Mouse (Mus musculus): ENCODE measurements around the gene Abcf2. TPM values are rescaled to one million over a fixed set of nuclear protein-coding genes. Genes with fewer than 3 reads are reported as not detected.

The Abcf2 gene
- polyA plus RNA-seq, 1 experiment from 2014 or later, result 177 TPM

DNA sequence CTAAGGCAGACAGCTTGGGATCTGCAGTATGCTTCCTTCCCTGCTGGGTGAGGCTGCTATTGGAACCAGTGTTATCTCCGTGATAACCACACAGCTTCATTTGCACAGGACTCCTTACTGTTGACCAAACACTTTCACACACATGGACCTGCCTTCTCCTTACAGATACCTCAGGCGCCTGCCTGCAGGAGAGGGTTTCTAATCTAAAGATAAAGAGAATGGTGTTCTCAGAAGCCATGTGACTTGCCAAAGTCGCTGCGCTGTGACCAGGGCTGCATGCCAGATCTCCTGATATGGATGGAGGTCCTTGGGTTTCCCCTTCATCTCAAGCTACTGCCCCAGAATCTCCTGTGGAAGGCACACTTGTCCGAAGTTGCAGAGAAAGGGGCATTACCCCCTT, 32.1 kb upstream of the Abcf2 start:
- Histone ChIP-seq H3K4me1 (peaks cover 40% of the 10 kb centered on the region), H3K27me3 (ENCODE audit: low read depth, poor library complexity, severe bottlenecking) (peaks cover 26% of the 10 kb centered on the region), H3K9me3 (replicated peaks) (no peaks in the 10 kb centered on the region), H3K4me3 (no peak overlapping the region), H3K27ac (no peak overlapping the region), H3K36me3 (no peaks in the 10 kb centered on the region)
- WGBS, result 30% methylated on average over 5 of the region's 5 CpGs
- DNase-seq (ENCODE audit: low spot score), result no peak

GRCm38 (mm10) chr5:24605980-24606665, 28.9 kb upstream of the Abcf2 start:
- H3K4me3 ChIP-seq, result peak overlapping the region; percentile 60
- 26% methylated on average over 14 of the region's 14 CpGs for WGBS
- peaks cover 29% of the 10 kb centered on the region for H3K27me3 ChIP-seq (ENCODE audit: low read depth, poor library complexity, severe bottlenecking)
- peak overlapping the region; percentile 97 for H3K27ac ChIP-seq
- H3K36me3 ChIP-seq, result no peaks in the 10 kb centered on the region
- H3K4me1 ChIP-seq, result peaks cover 60% of the 10 kb centered on the region
- no peaks in the 10 kb centered on the region for H3K9me3 ChIP-seq (replicated peaks)
- no peak for DNase-seq (ENCODE audit: low spot score)

- H3K27ac ChIP-seq, result peak overlapping the region; percentile 97
- no peaks in the 10 kb centered on the region for H3K36me3 ChIP-seq
- H3K27me3 ChIP-seq (ENCODE audit: low read depth, poor library complexity, severe bottlenecking), result peaks cover 36% of the 10 kb centered on the region
- peaks cover 67% of the 10 kb centered on the region for H3K4me1 ChIP-seq
- peak overlapping the region; percentile 60 for H3K4me3 ChIP-seq
- DNase-seq (ENCODE audit: low spot score), result no peak
- H3K9me3 ChIP-seq (replicated peaks), result no peaks in the 10 kb centered on the region
- WGBS, result 10% methylated on average over 6 of the region's 6 CpGs
These were observed 28.2 kb upstream of the Abcf2 start for GRCm38 (mm10) chr5:24605321-24605979.

GRCm38 (mm10) chr5:24604656-24605100, 27.4 kb upstream of the Abcf2 start:
- Histone ChIP-seq H3K4me1 (peaks cover 71% of the 10 kb centered on the region), H3K27me3 (ENCODE audit: low read depth, poor library complexity, severe bottlenecking) (peaks cover 42% of the 10 kb centered on the region), H3K27ac (peak overlapping the region; percentile 97), H3K9me3 (replicated peaks) (no peaks in the 10 kb centered on the region), H3K36me3 (no peaks in the 10 kb centered on the region), H3K4me3 (peak overlapping the region; percentile 60)
- under 1% methylated on average over 46 of the region's 46 CpGs for WGBS
- peak; percentile 95 for DNase-seq (ENCODE audit: low spot score)

DNA sequence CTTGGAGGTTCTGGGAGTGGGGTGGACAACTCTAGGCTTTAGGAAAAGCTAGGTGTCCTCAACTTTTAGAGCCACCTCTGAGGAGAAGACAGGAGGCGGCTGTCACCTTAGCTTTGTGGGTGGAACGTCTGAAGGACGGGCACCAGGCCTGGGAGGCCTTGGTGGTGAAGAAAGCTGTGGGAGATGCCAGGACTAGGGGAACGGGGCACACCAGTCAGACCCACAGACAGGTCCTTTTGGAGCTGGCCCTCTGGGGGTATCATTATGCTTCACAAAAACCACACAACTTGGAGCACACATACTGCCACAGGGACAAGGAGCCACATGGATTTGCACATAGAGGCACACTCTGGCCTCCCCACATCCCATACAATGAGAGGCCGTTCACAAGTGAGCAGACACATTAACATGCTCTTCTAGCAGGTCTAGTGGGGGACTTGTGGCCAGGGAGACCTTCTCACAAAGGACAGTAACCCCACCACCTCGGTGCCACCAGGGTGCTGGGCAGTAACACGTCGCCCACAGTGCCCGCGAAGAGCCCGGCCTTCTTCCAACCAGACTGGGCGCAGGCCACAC, 26.9 kb upstream of the Abcf2 start:
- 22% methylated on average over 12 of the region's 12 CpGs for WGBS
- H3K4me3 ChIP-seq, result peak overlapping the region; percentile 60
- no peaks in the 10 kb centered on the region for H3K9me3 ChIP-seq (replicated peaks)
- H3K36me3 ChIP-seq, result no peaks in the 10 kb centered on the region
- peaks cover 76% of the 10 kb centered on the region for H3K4me1 ChIP-seq
- H3K27ac ChIP-seq, result peak overlapping the region; percentile 97
- no peak for DNase-seq (ENCODE audit: low spot score)
- H3K27me3 ChIP-seq (ENCODE audit: low read depth, poor library complexity, severe bottlenecking), result peaks cover 42% of the 10 kb centered on the region

DNA sequence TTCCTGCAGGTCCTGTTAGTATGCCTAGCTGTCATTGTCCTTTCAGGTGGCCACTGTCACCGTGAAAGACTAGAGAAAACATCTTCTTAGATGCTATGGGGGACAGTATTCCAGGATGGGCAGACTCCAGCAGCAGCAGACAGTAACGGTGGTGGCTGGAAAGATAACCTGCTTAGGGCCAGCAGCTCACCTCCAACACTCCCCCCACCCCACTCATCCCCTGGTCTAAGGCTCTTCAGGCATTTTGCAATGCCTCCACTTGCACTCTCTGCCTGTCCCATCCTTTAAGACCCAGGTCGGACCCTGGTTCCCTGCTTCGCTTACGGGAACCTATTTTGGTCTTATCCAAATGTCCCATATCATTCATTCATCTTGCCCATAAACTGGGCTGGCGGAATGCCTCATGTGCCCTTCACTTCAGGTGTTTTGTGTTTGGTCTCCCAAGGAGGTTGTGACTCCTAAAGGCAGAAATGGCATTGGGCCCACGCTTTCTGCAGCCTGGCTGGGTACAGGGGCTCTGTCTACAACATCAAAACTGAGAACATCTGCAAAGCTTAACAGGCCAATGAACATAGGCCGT, 26.3 kb upstream of the Abcf2 start:
- Histone ChIP-seq H3K36me3 (no peaks in the 10 kb centered on the region), H3K27ac (peak overlapping the region; percentile 97), H3K9me3 (replicated peaks) (no peaks in the 10 kb centered on the region), H3K4me1 (peaks cover 82% of the 10 kb centered on the region), H3K4me3 (peak overlapping the region; percentile 65), H3K27me3 (ENCODE audit: low read depth, poor library complexity, severe bottlenecking) (peaks cover 42% of the 10 kb centered on the region)
- WGBS, result 52% methylated on average over 8 of the region's 8 CpGs
- no peak for DNase-seq (ENCODE audit: low spot score)

DNA sequence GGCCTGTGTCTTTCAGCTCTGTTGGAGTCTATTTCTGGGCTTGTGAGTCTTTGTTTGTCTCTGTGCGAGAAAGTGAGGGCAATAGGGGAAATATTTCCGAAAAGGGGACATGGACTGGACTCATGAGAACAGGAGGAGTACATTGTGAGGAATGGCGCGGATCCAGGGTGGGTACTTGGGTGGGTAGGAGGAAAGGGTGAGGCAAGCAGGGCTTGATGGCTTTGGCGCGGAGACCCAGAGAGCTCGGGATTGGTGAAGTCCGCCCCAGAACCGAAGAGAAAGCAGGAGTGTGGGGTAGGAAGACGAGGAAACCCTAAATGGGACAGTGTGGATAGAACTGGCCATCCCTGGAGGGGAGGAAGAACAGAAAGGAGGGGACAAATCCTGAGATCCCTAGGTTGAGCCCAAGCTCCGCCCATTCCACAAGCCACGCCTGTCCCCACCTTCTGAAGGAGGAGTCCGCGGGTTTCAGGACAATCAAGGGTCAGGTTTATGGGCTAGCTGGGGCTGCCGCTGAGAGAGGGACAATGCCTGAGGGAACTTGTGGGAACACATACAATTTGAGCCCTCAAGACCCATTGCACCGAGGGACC, 25.6 kb upstream of the Abcf2 start:
- H3K27ac ChIP-seq, result peak overlapping the region; percentile 97
- DNase-seq (ENCODE audit: low spot score), result peak; percentile 79
- no peaks in the 10 kb centered on the region for H3K9me3 ChIP-seq (replicated peaks)
- H3K36me3 ChIP-seq, result no peaks in the 10 kb centered on the region
- H3K4me3 ChIP-seq, result peak overlapping the region; percentile 65
- H3K4me1 ChIP-seq, result peaks cover 89% of the 10 kb centered on the region
- peaks cover 42% of the 10 kb centered on the region for H3K27me3 ChIP-seq (ENCODE audit: low read depth, poor library complexity, severe bottlenecking)
- WGBS, result 1% methylated on average over 16 of the region's 16 CpGs

DNA sequence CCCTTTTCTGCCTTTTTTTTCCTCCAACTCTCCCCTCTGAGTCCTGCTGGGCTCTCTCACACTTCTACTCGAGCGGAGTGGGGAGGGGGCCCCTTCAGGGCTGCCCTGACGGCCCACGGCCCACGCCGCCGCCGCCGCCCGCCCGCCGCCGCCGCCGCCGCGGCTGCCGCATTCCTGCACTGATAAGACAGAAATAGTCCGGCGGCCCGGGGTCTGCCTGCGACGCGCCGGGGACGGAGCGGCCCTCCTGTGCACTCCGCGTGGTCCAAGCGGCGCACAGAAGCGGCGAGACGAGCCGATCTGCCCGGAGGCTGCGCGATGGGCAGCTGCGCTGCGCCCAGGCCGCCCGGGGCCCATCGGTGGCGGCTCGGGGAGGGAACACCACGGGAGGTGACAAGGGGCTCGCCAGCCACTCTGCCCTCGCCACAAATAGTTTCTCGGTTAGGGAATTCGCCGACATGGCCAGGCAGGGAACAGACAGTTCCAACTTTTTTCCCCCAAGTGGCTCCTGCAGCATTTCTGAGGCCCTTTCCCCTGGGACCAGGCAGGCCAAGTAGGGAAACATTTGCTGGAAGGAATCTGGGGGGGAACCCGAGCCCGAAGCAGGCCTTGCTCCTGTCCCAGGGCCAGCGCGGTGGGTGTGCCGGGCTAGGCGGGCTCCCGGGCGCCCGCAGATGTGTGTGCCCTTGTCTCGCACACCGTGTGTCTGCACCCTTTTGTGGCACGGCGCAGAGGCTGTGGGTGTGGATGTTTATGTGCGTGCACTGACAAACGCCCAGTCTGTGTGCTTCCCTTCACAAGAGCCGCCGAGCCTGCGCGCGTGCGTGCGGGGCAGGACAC, 24.9 kb upstream of the Abcf2 start:
- under 1% methylated on average over 73 of the region's 73 CpGs for WGBS
- H3K4me1 ChIP-seq, result peaks cover 94% of the 10 kb centered on the region
- H3K36me3 ChIP-seq, result no peaks in the 10 kb centered on the region
- H3K9me3 ChIP-seq (replicated peaks), result no peaks in the 10 kb centered on the region
- H3K27ac ChIP-seq, result peak overlapping the region; percentile 97
- H3K27me3 ChIP-seq (ENCODE audit: low read depth, poor library complexity, severe bottlenecking), result peaks cover 40% of the 10 kb centered on the region
- DNase-seq (ENCODE audit: low spot score), result peak; percentile 84
- peak overlapping the region; percentile 65 for H3K4me3 ChIP-seq

- peaks cover 47% of the 10 kb centered on the region for H3K27me3 ChIP-seq (ENCODE audit: low read depth, poor library complexity, severe bottlenecking)
- H3K27ac ChIP-seq, result peak overlapping the region; percentile 97
- H3K36me3 ChIP-seq, result no peaks in the 10 kb centered on the region
- H3K4me3 ChIP-seq, result peak overlapping the region; percentile 65
- WGBS, result under 1% methylated on average over 33 of the region's 33 CpGs
- peaks cover 94% of the 10 kb centered on the region for H3K4me1 ChIP-seq
- H3K9me3 ChIP-seq (replicated peaks), result no peaks in the 10 kb centered on the region
- peak; percentile 67 for DNase-seq (ENCODE audit: low spot score)
These were observed 24.0 kb upstream of the Abcf2 start for GRCm38 (mm10) chr5:24601071-24601835.

- Histone ChIP-seq H3K27me3 (ENCODE audit: low read depth, poor library complexity, severe bottlenecking) (peaks cover 55% of the 10 kb centered on the region), H3K27ac (no peak overlapping the region), H3K9me3 (replicated peaks) (no peaks in the 10 kb centered on the region), H3K4me1 (peaks cover 85% of the 10 kb centered on the region), H3K36me3 (peaks cover 7% of the 10 kb centered on the region), H3K4me3 (peak overlapping the region; percentile 65)
- 69% methylated on average over 2 of the region's 2 CpGs for WGBS
- no peak for DNase-seq (ENCODE audit: low spot score)
These were observed 23.0 kb upstream of the Abcf2 start for GRCm38 (mm10) chr5:24600236-24600635.

DNA sequence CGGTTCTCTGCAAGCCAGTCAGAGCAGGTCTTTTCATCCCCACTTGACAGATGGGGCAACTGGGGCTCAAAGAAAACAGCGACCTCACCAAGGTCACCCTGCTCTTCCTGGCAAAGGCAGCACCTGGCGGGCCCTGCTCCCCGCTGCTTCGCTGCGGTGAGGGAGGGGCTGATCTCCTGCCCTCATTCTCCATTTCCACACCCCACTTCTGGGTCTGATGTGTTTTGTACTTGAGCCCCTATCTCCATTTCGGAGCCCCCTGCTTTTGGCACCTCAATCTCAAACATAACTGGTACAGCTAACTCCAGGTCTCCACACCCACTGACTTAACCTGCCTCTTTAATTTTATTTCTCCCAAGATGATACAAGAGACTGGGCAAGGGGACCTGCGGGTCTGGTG, 21.9 kb upstream of the Abcf2 start:
- 11% methylated on average over 8 of the region's 8 CpGs for WGBS
- Histone ChIP-seq H3K4me3 (peak overlapping the region; percentile 61), H3K36me3 (peaks cover 18% of the 10 kb centered on the region), H3K9me3 (replicated peaks) (no peaks in the 10 kb centered on the region), H3K4me1 (peaks cover 74% of the 10 kb centered on the region), H3K27ac (peak overlapping the region; percentile 83; the same call in 1 of the 2 replicates), H3K27me3 (ENCODE audit: low read depth, poor library complexity, severe bottlenecking) (peaks cover 59% of the 10 kb centered on the region)
- DNase-seq (ENCODE audit: low spot score), result no peak
